Mouse (Mus musculus): ENCODE data around the gene Sash3. TPM values are rescaled to one million over a fixed set of nuclear protein-coding genes. Genes with fewer than 3 reads are reported as not detected.

The Sash3 gene
- polyA plus RNA-seq, 2 experiments, result 3.8 to 6.9 TPM

- Histone ChIP-seq H3K9ac (replicated peaks) (no peak overlapping the region), H3K27ac (no peak overlapping the region), H3K4me1 (replicated peaks; ENCODE audit: control insufficient read depth in 2 of 2, insufficient read depth in 2 of 2, low read length in 1 of 2) (no peaks in the 10 kb centered on the region), H3K9me3 (ENCODE audit: control insufficient read depth, low read length) (no peaks in the 10 kb centered on the region), H3K4me2 (ENCODE audit: low read depth) (no peak overlapping the region), H3K27me3 (ENCODE audit: control insufficient read depth, insufficient read depth, low read length) (no peaks in the 10 kb centered on the region), H3K36me3 (replicated peaks; ENCODE audit: control insufficient read depth, insufficient read depth, low read depth) (no peaks in the 10 kb centered on the region), H3K4me3 (ENCODE audit: insufficient read depth in 1 of 2, low read depth in 2 of 2, low read length in 2 of 2) (no peak overlapping the region)
- TF ChIP-seq CTCF (IDR thresholded peaks at IDR 0.05; ENCODE audit: low read depth), result no peak
- 65% methylated on average over 14 of the region's 14 CpGs for WGBS (ENCODE audit: insufficient replicate concordance)
- ATAC-seq (ENCODE audit: insufficient read depth), result no peak
- DNase-seq (ENCODE audit: low read depth in 3 of 3, low spot score in 3 of 3), result no peak
These were observed 47.3 kb downstream of the Sash3 start for GRCm38 (mm10) chrX:48193235-48194152.

DNA sequence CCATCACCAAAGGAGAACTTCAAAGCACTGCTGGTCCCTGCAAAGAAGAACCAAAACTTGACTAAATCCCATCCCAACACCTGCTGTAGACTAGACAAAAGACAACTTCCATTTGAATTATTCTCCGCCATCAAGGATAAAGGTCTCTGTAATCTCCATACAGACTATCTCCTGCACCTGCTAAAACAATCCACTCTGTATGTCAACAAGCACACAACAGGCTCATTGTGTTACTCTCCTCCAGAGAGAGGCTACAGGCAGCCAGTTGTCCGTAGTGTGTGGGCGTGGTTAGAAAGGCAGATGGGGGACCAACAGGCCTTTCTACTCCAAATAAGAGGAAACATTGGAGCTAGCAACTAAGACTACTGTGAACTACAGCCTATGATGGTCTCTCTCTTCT lies 51.6 kb downstream of the Sash3 start:
- DNase-seq (ENCODE audit: low read depth in 3 of 3, low spot score in 3 of 3) (no peak), ATAC-seq (ENCODE audit: insufficient read depth) (no peak)
- no peak overlapping the region for H3K9ac ChIP-seq (replicated peaks)
- H3K27me3 ChIP-seq (ENCODE audit: control insufficient read depth, insufficient read depth, low read length), result no peaks in the 10 kb centered on the region
- TF ChIP-seq CTCF (IDR thresholded peaks at IDR 0.05; ENCODE audit: low read depth), result no peak
- TF ChIP-seq EP300 (IDR thresholded peaks at IDR 0.05; ENCODE audit: low read depth), result no peak
- H3K36me3 ChIP-seq (replicated peaks; ENCODE audit: control insufficient read depth, insufficient read depth, low read depth), result no peaks in the 10 kb centered on the region
- no peak overlapping the region for H3K4me3 ChIP-seq (ENCODE audit: insufficient read depth in 1 of 2, low read depth in 2 of 2, low read length in 2 of 2)
- no peak overlapping the region for H3K4me2 ChIP-seq (ENCODE audit: low read depth)
- WGBS (ENCODE audit: insufficient replicate concordance), result 78% methylated on average over 3 of the region's 3 CpGs
- H3K4me1 ChIP-seq (replicated peaks; ENCODE audit: control insufficient read depth in 2 of 2, insufficient read depth in 2 of 2, low read length in 1 of 2), result no peaks in the 10 kb centered on the region
- no peak overlapping the region for H3K27ac ChIP-seq
- H3K9me3 ChIP-seq (ENCODE audit: control insufficient read depth, low read length), result no peaks in the 10 kb centered on the region

GRCm38 (mm10) chrX:48199026-48199425 lies 52.8 kb downstream of the Sash3 start:
- Histone ChIP-seq H3K27me3 (ENCODE audit: control insufficient read depth, insufficient read depth, low read length) (no peaks in the 10 kb centered on the region), H3K4me1 (replicated peaks; ENCODE audit: control insufficient read depth in 2 of 2, insufficient read depth in 2 of 2, low read length in 1 of 2) (no peaks in the 10 kb centered on the region), H3K36me3 (replicated peaks; ENCODE audit: control insufficient read depth, insufficient read depth, low read depth) (no peaks in the 10 kb centered on the region), H3K27ac (no peak overlapping the region), H3K9me3 (ENCODE audit: control insufficient read depth, low read length) (no peaks in the 10 kb centered on the region), H3K4me3 (ENCODE audit: insufficient read depth in 1 of 2, low read depth in 2 of 2, low read length in 2 of 2) (no peak overlapping the region), H3K4me2 (ENCODE audit: low read depth) (no peak overlapping the region), H3K9ac (replicated peaks) (no peak overlapping the region)
- DNase-seq (ENCODE audit: low read depth in 3 of 3, low spot score in 3 of 3), result no peak
- ATAC-seq (ENCODE audit: insufficient read depth), result no peak
- WGBS (ENCODE audit: insufficient replicate concordance), result 85% methylated on average over 2 of the region's 2 CpGs
- TF ChIP-seq CTCF (IDR thresholded peaks at IDR 0.05; ENCODE audit: low read depth), result no peak
- no peak for TF ChIP-seq EP300 (IDR thresholded peaks at IDR 0.05; ENCODE audit: low read depth)

- no peak overlapping the region for H3K27ac ChIP-seq
- H3K4me3 ChIP-seq (ENCODE audit: insufficient read depth in 1 of 2, low read depth in 2 of 2, low read length in 2 of 2), result no peak overlapping the region
- H3K4me2 ChIP-seq (ENCODE audit: low read depth), result no peak overlapping the region
- no peaks in the 10 kb centered on the region for H3K36me3 ChIP-seq (replicated peaks; ENCODE audit: control insufficient read depth, insufficient read depth, low read depth)
- WGBS (ENCODE audit: insufficient replicate concordance), result 75% methylated on average over 3 of the region's 3 CpGs
- no peak for ATAC-seq (ENCODE audit: insufficient read depth)
- TF ChIP-seq CTCF (IDR thresholded peaks at IDR 0.05; ENCODE audit: low read depth) (no peak), EP300 (IDR thresholded peaks at IDR 0.05; ENCODE audit: low read depth) (no peak)
- no peaks in the 10 kb centered on the region for H3K9me3 ChIP-seq (ENCODE audit: control insufficient read depth, low read length)
- H3K4me1 ChIP-seq (replicated peaks; ENCODE audit: control insufficient read depth in 2 of 2, insufficient read depth in 2 of 2, low read length in 1 of 2), result no peaks in the 10 kb centered on the region
- no peaks in the 10 kb centered on the region for H3K27me3 ChIP-seq (ENCODE audit: control insufficient read depth, insufficient read depth, low read length)
- no peak overlapping the region for H3K9ac ChIP-seq (replicated peaks)
- DNase-seq (ENCODE audit: low read depth in 3 of 3, low spot score in 3 of 3), result no peak
These were observed 54.5 kb downstream of the Sash3 start for GRCm38 (mm10) chrX:48200699-48201098.

DNA sequence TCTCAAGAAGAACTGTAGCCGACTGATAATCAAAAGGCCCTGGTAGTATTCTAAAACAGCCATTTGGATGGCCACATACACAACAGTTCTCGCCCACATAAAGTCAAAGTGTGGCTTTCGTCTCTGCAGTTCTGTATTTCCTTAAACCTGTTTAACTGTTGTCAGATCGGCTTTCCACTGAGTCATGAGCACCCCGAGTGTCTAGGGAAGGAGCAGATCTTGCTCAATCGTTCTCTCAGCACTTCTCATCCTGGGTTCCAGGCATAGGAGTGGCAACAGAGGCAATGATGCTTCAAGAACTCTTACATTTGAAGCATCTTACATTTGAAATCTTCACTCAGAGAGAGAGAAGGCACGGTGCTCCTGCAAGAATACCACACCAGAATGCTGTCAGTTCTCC lies 55.7 kb downstream of the Sash3 start:
- TF ChIP-seq CTCF (IDR thresholded peaks at IDR 0.05; ENCODE audit: low read depth) (no peak), EP300 (IDR thresholded peaks at IDR 0.05; ENCODE audit: low read depth) (no peak)
- no peak for DNase-seq (ENCODE audit: low read depth in 3 of 3, low spot score in 3 of 3)
- no peak overlapping the region for H3K9ac ChIP-seq (replicated peaks)
- H3K4me3 ChIP-seq (ENCODE audit: insufficient read depth in 1 of 2, low read depth in 2 of 2, low read length in 2 of 2), result no peak overlapping the region
- no peaks in the 10 kb centered on the region for H3K9me3 ChIP-seq (ENCODE audit: control insufficient read depth, low read length)
- H3K36me3 ChIP-seq (replicated peaks; ENCODE audit: control insufficient read depth, insufficient read depth, low read depth), result no peaks in the 10 kb centered on the region
- H3K4me2 ChIP-seq (ENCODE audit: low read depth), result no peak overlapping the region
- no peak for ATAC-seq (ENCODE audit: insufficient read depth)
- no peaks in the 10 kb centered on the region for H3K4me1 ChIP-seq (replicated peaks; ENCODE audit: control insufficient read depth in 2 of 2, insufficient read depth in 2 of 2, low read length in 1 of 2)
- H3K27me3 ChIP-seq (ENCODE audit: control insufficient read depth, insufficient read depth, low read length), result no peaks in the 10 kb centered on the region
- no peak overlapping the region for H3K27ac ChIP-seq
- 61% methylated on average over 7 of the region's 7 CpGs for WGBS (ENCODE audit: insufficient replicate concordance)

Measured in liver, embryonic 14.5 days (tissue).